Mouse (Mus musculus) bone marrow, adult 2 months (tissue): ENCODE results near the gene Slu7. TPM values are rescaled to one million over a fixed set of nuclear protein-coding genes. Genes with fewer than 3 reads are reported as not detected.

Source experiments
- H3K27ac ChIP-seq: fragments of 200-500 bp; 2 replicates; pipeline ENCODE4 v1.5.1; 2012; ENCODE audit warnings: low read depth, mild to moderate bottlenecking, control low read depth, inconsistent platforms, low read length; ENCODE audit not compliant: control insufficient read depth, poor library complexity, insufficient read depth
- H3K4me1 ChIP-seq: fragments of 200-500 bp; 2 replicates; pipeline ENCODE4 v1.6.1; 2011; ENCODE audit warnings: low read length; ENCODE audit not compliant: control insufficient read depth, insufficient read depth
- H3K4me3 ChIP-seq: fragments of 200-500 bp; replicated peaks from 2 replicates; pipeline ENCODE3; 2011; ENCODE audit warnings: mild to moderate bottlenecking, low read depth, low read length, control low read depth; ENCODE audit not compliant: control insufficient read depth
- CTCF ChIP-seq: fragments of 200-500 bp; IDR thresholded peaks from 2 replicates; pipeline ENCODE4 v1.5.1; 2011; ENCODE audit warnings: low read length, control low read depth; ENCODE audit not compliant: control insufficient read depth, insufficient read depth
- POLR2A ChIP-seq: fragments of 200-500 bp; IDR thresholded peaks from 2 replicates; pipeline ENCODE4 v1.6.1; 2011; ENCODE audit warnings: low read depth, mild to moderate bottlenecking, control low read depth, low read length, borderline replicate concordance; ENCODE audit not compliant: control insufficient read depth
- WGBS: fragments of 180-500 bp; shearing (Covaris S2); methylation state at CpG from one replicate; pipeline ENCODE4 v1.1.7; 2018; 5-methylcytosine and 5-hydroxymethylcytosine counted together
- polyA plus RNA-seq: library from polyadenylated mRNA; stranded (reverse); fragments of >200 nt; gene quantifications from 2 replicates; pipeline ENCODE4 v1.2.4, GENCODE M21; 2011; ENCODE audit warnings: low replicate concordance; ENCODE audit not compliant: missing spikeins, insufficient read depth, insufficient read length

Gene Slu7
- polyA plus RNA-seq, 1 experiment, result 26.8 TPM

- TF ChIP-seq CTCF (no peak), POLR2A (no peak)
- 56% methylated on average over 15 of the region's 15 CpGs for WGBS
- Histone ChIP-seq H3K4me1 (no peaks in the 10 kb centered on the region), H3K27ac (no peak overlapping the region; the same call in 1 of the 2 replicates), H3K4me3 (no peak overlapping the region)
These were observed 40.2 kb downstream of the Slu7 start for GRCm38 (mm10) chr11:43473635-43474224.

GRCm38 (mm10) chr11:43474225-43474774 is 40.8 kb downstream of the Slu7 start, which contains the start of gene C1qtnf2:
C1qtnf2 (plus strand) TSS chr11:43474276.
- no peak within 1 kb of the TSS; the same call in 1 of the 2 replicates for H3K27ac ChIP-seq
- WGBS, result 11% methylated on average over 24 of the region's 24 CpGs
- no peaks in the 10 kb centered on the region for H3K4me1 ChIP-seq
- no peak for TF ChIP-seq POLR2A
- no peak for TF ChIP-seq CTCF
- no peak within 1 kb of the TSS for H3K4me3 ChIP-seq

GRCm38 (mm10) chr11:43479376-43479775 is 45.8 kb downstream of the Slu7 start:
- no peak overlapping the region for H3K4me3 ChIP-seq
- no peaks in the 10 kb centered on the region; the same call in 1 of the 2 replicates for H3K4me1 ChIP-seq
- TF ChIP-seq POLR2A, result no peak
- WGBS, result 79% methylated on average over 3 of the region's 3 CpGs
- H3K27ac ChIP-seq, result no peak overlapping the region

- no peak overlapping the region for H3K27ac ChIP-seq
- 59% methylated on average over 5 of the region's 5 CpGs for WGBS
These were observed 47.0 kb downstream of the Slu7 start for GRCm38 (mm10) chr11:43480561-43480960.

GRCm38 (mm10) chr11:43481672-43482522 is 48.4 kb downstream of the Slu7 start:
- TF ChIP-seq CTCF (no peak), POLR2A (no peak)
- WGBS, result 73% methylated on average over 3 of the region's 3 CpGs
- Histone ChIP-seq H3K27ac (no peak overlapping the region), H3K4me3 (no peak overlapping the region), H3K4me1 (no peaks in the 10 kb centered on the region; the same call in 1 of the 2 replicates)

More at GRCm38 (mm10) chr11:43480561-43480960, 47.0 kb downstream of the Slu7 start:
- Histone ChIP-seq H3K4me3 (no peak overlapping the region), H3K4me1 (no peaks in the 10 kb centered on the region; the same call in 1 of the 2 replicates)
- no peak for TF ChIP-seq CTCF
- TF ChIP-seq POLR2A, result no peak

GRCm38 (mm10) chr11:43483122-43483792 is 49.7 kb downstream of the Slu7 start:
- Histone ChIP-seq H3K4me1 (no peaks in the 10 kb centered on the region; the same call in 1 of the 2 replicates), H3K27ac (no peak overlapping the region), H3K4me3 (no peak overlapping the region)
- TF ChIP-seq CTCF (no peak), POLR2A (no peak)
- WGBS, result 52% methylated on average over 6 of the region's 6 CpGs

GRCm38 (mm10) chr11:43484057-43484456 is 50.5 kb downstream of the Slu7 start:
- WGBS, result 79% methylated on average over 4 of the region's 4 CpGs
- H3K27ac ChIP-seq, result no peak overlapping the region
- H3K4me3 ChIP-seq, result no peak overlapping the region
- H3K4me1 ChIP-seq, result no peaks in the 10 kb centered on the region; the same call in 1 of the 2 replicates
- TF ChIP-seq POLR2A (no peak), CTCF (no peak)

- 52% methylated on average over 11 of the region's 11 CpGs for WGBS
- TF ChIP-seq CTCF (no peak), POLR2A (no peak)
- no peak overlapping the region for H3K4me3 ChIP-seq
- no peaks in the 10 kb centered on the region; the same call in 1 of the 2 replicates for H3K4me1 ChIP-seq
- H3K27ac ChIP-seq, result no peak overlapping the region
These were observed 51.1 kb downstream of the Slu7 start for GRCm38 (mm10) chr11:43484652-43485051.
